25 mouse cellular contexts compared by ENCODE assay signal in genomic region chr11:34242979-34243378, GRCm38 (mm10). TPM values are rescaled to one million over a fixed set of nuclear protein-coding genes. Genes with fewer than 3 reads are reported as not detected.
DNase-seq lines count a peak whose midpoint lies in the region; ATAC-seq and TF ChIP-seq lines count a peak whose summit lies in the region.
"Had no signal": no experiment of that assay in that cellular context is flagged by ENCODE, and none has a peak within 500 bp of the region (broad histone marks: within the 10 kb centered on the region; RNA-seq: fewer than 3 reads in every experiment).

No protein-coding gene starts in this region.

- H3K4me2 ChIP-seq in lung, embryonic 14.5 days, result no peak overlapping the region
- H3K4me2 ChIP-seq in lung, embryonic 16.5 days (ENCODE audit: low read depth, low read length), result no peak overlapping the region
- H3K4me2 ChIP-seq: embryonic facial prominence, embryonic 12.5 days; forebrain, embryonic 13.5 days; forebrain, embryonic 15.5 days had no signal

- ATAC-seq in lung, embryonic 14.5 days (ENCODE audit: insufficient read depth), result peak; percentile 85; the same call in 1 of the 2 replicates
- ATAC-seq in lung, embryonic 16.5 days (ENCODE audit: low read depth), result peak; percentile 83
- ATAC-seq: activated CD4-positive, CD25-positive, alpha-beta regulatory T cell, adult 4 months; CD4-positive, CD25-positive, alpha-beta regulatory T cell, adult 4 months; forebrain, embryonic 13.5 days; forebrain, embryonic 15.5 days; Patski had no signal

- no peak overlapping the region for H3K27ac ChIP-seq in lung, embryonic 14.5 days (ENCODE audit: low read depth)
- no peak overlapping the region for H3K27ac ChIP-seq in lung, embryonic 16.5 days (ENCODE audit: low read length)
- H3K27ac ChIP-seq: embryonic facial prominence, embryonic 10.5 days; embryonic facial prominence, embryonic 12.5 days; forebrain, embryonic 13.5 days; forebrain, embryonic 15.5 days had no signal

- DNase-seq in lung, embryonic 14.5 days, result peak; percentile 71
- no peak for DNase-seq in lung, adult 18-20 months
- DNase-seq in lung, adult 2 months, result no peak
- DNase-seq in lung, postnatal 10 days, result peak; percentile 2
- no peak for DNase-seq in lung, postnatal 14 days
- DNase-seq: adrenal gland, adult 8-10 months; adrenal gland, postnatal 14 days; adrenal gland, postnatal 36 days; B cell, adult 2 months; cerebellum, adult 11-12 months; cerebellum, adult 2 months; cerebellum, adult 9-10 months; cerebellum, postnatal 10 days; cerebellum, postnatal 25 days had no signal

- WGBS in lung, embryonic 14.5 days, result 22% methylated on average over 6 of the region's 6 CpGs
- 25% methylated on average over 6 of the region's 6 CpGs for WGBS in lung, embryonic 16.5 days
- 38% methylated on average over 6 of the region's 6 CpGs for WGBS in lung, adult 2 months

- no peaks in the 10 kb centered on the region for H3K36me3 ChIP-seq in lung, embryonic 14.5 days (ENCODE audit: insufficient read depth)
- no peaks in the 10 kb centered on the region for H3K36me3 ChIP-seq in lung, embryonic 16.5 days (ENCODE audit: control insufficient read depth, insufficient read depth, low read length)
- H3K36me3 ChIP-seq: embryonic facial prominence, embryonic 10.5 days; embryonic facial prominence, embryonic 12.5 days; forebrain, embryonic 15.5 days; G1E had no signal

- no peaks in the 10 kb centered on the region for H3K9me3 ChIP-seq in lung, embryonic 14.5 days (ENCODE audit: low read depth, low read length)
- H3K9me3 ChIP-seq in lung, embryonic 16.5 days (ENCODE audit: control insufficient read depth, low read length), result no peaks in the 10 kb centered on the region
- H3K9me3 ChIP-seq: embryonic facial prominence, embryonic 10.5 days; embryonic facial prominence, embryonic 12.5 days; forebrain, embryonic 13.5 days; forebrain, embryonic 15.5 days had no signal

- no peak overlapping the region for H3K4me3 ChIP-seq in lung, embryonic 14.5 days (ENCODE audit: low read depth, low read length)
- no peak overlapping the region for H3K4me3 ChIP-seq in lung, embryonic 16.5 days (ENCODE audit: low read length)
- H3K4me3 ChIP-seq in lung, adult 2 months (replicated peaks; ENCODE audit: extremely low read depth, low read depth, low read length), result no peak overlapping the region
- H3K4me3 ChIP-seq: embryonic facial prominence, embryonic 10.5 days; embryonic facial prominence, embryonic 12.5 days; forebrain, embryonic 13.5 days; forebrain, embryonic 15.5 days had no signal

- H3K4me1 ChIP-seq in lung, embryonic 14.5 days (ENCODE audit: insufficient read depth), result no peaks in the 10 kb centered on the region
- no peaks in the 10 kb centered on the region; the same call in 1 of the 2 replicates for H3K4me1 ChIP-seq in lung, embryonic 16.5 days (replicated peaks; ENCODE audit: control insufficient read depth, insufficient read depth, low read length)
- H3K4me1 ChIP-seq in lung, adult 2 months (ENCODE audit: control insufficient read depth, insufficient read depth, low read length), result no peaks in the 10 kb centered on the region
- H3K4me1 ChIP-seq: embryonic facial prominence, embryonic 10.5 days; embryonic facial prominence, embryonic 12.5 days; forebrain, embryonic 13.5 days; forebrain, embryonic 15.5 days had no signal

- no peaks in the 10 kb centered on the region for H3K27me3 ChIP-seq in lung, embryonic 14.5 days (ENCODE audit: insufficient read depth, low read length)
- no peaks in the 10 kb centered on the region for H3K27me3 ChIP-seq in lung, embryonic 16.5 days (ENCODE audit: control insufficient read depth, insufficient read depth, low read depth, low read length)
- H3K27me3 ChIP-seq: CH12.LX; embryonic facial prominence, embryonic 12.5 days; forebrain, embryonic 13.5 days; forebrain, embryonic 15.5 days; Patski had no signal

- no peak overlapping the region for H3K9ac ChIP-seq in lung, embryonic 14.5 days
- H3K9ac ChIP-seq in lung, embryonic 16.5 days (ENCODE audit: low read length), result no peak overlapping the region
- H3K9ac ChIP-seq: embryonic facial prominence, embryonic 12.5 days; forebrain, embryonic 13.5 days; forebrain, embryonic 15.5 days had no signal

- no peak for TF ChIP-seq POLR2A in lung, adult 2 months (IDR thresholded peaks at IDR 0.05; ENCODE audit: borderline replicate concordance, extremely low read depth, low read depth, low read length)

- TF ChIP-seq CTCF in lung, embryonic 14.5 days (IDR thresholded peaks at IDR 0.05; ENCODE audit: low read depth), result 0 out of 2 replicates have a peak, but pooled peaks have one; percentile 7
- no peak for TF ChIP-seq CTCF in lung, adult 2 months (IDR thresholded peaks at IDR 0.05; ENCODE audit: insufficient read depth, low read length)

RNA-seq across cellular contexts. Expression of gene Foxi1, which starts 35.1 kb away (rescaled TPM):
- polyA plus RNA-seq in lung, embryonic 14.5 days (2014; fragmentation: Nextera tagmentation; extraction: Ambion mirVana), result not detected in 2 replicates
- not detected in 2 replicates for polyA plus RNA-seq in lung, embryonic 16.5 days (2015; fragmentation: Nextera tagmentation; extraction: Ambion mirVana)
- 0.07 TPM in 1 of 2 replicates, not detected in the other for polyA plus RNA-seq in lung, adult 2 months (2012; rRNA removed)
- polyA plus RNA-seq: activated CD4-positive, CD25-positive, alpha-beta regulatory T cell, adult 4 months; CD4-positive, CD25-positive, alpha-beta regulatory T cell, adult 4 months; cerebellum, adult 2 months; embryonic facial prominence, embryonic 10.5 days; forebrain, embryonic 11.5 days; forebrain, embryonic 13.5 days; forebrain, embryonic 15.5 days; G1E; Patski had no signal

Comparison
In these comparisons a context has a peak if more than half of its experiments do, and no peak if none do; other contexts are left out.
1. DNase-seq: peak in lung, embryonic 14.5 days (single experiment) and lung, postnatal 10 days (single experiment); none in lung, adult 18-20 months (0 of 2), lung, adult 2 months (single experiment) and lung, postnatal 14 days (single experiment).